Mouse (Mus musculus) heart, adult 18-20 months (tissue): ENCODE measurements around the gene Ssxb6. TPM values are rescaled to one million over a fixed set of nuclear protein-coding genes. Genes with fewer than 3 reads are reported as not detected.
"Not testable (repeated sequence)": the region's sequence is repeated elsewhere in the genome, so short reads cannot be mapped to it uniquely, and the experiment has no call there.

Source experiments
- DNase-seq, 2 experiments: peaks; one replicate each; pipeline ENCODE4 v3.0.0; 2021 to 2022; ENCODE audit warnings: mixed read lengths in 1 of 2
- long read RNA-seq, 2 experiments: library from polyadenylated mRNA; stranded (forward); transcript quantifications; one replicate each; pipeline ENCODE4 v2.0.0; 2021
- total RNA-seq, 2 experiments: library from RNA; stranded (reverse); gene quantifications; 2 replicates each; pipeline ENCODE4 v1.2.3; 2021

The Ssxb6 gene
- total RNA-seq, result not detected
- long read RNA-seq, experiment 1, result 0 reads
- long read RNA-seq, experiment 2, result 0 reads

- DNase-seq, result not testable (repeated sequence)
Measured at GRCm38 (mm10) chrX:8548155-8548554, at the start of gene Ssxb6. Gene Ssxb6, minus strand, starts transcription at chrX:8548255.

GRCm38 (mm10) chrX:8591716-8592115 lies 43.7 kb upstream of the Ssxb6 start, which contains the start of gene Ssxb3:
Gene Ssxb3, minus strand, starts transcription at chrX:8591816.
- not testable (repeated sequence) for DNase-seq

GRCm38 (mm10) chrX:8524854-8525253 lies 23.2 kb downstream of the Ssxb6 start, which contains the start of gene Gm14459:
Gene Gm14459, minus strand, starts transcription at chrX:8524954.
- no peak for DNase-seq

Other genes with a start within 250 kb of the Ssxb6 start
- gene Ssxb10, start 220.8 kb downstream of the Ssxb6 start, total RNA-seq, result not detected
- not detected for gene Ssxb9, start 181.3 kb downstream of the Ssxb6 start, total RNA-seq
- gene Ssxb1, start 134.9 kb downstream of the Ssxb6 start, total RNA-seq, result not detected
- gene Ssxb2, start 86.5 kb downstream of the Ssxb6 start, total RNA-seq, result not detected
- gene Gm14459, start 23.3 kb downstream of the Ssxb6 start, total RNA-seq, result not detected
- gene Ssxb3, start 43.6 kb upstream of the Ssxb6 start, total RNA-seq, result not detected
- gene Ssxb8, start 142.6 kb upstream of the Ssxb6 start, total RNA-seq, result not detected
- gene Ssx9, start 200.2 kb upstream of the Ssxb6 start, total RNA-seq, result not detected